Mouse (Mus musculus): ENCODE measurements at regions not wholly inside any gene's neighbourhood (a gene's known extent, or its start where the extent isn't known, plus 50 kb on each side); places are given as distances from the start of the nearest gene placed in this dataset.

DNA sequence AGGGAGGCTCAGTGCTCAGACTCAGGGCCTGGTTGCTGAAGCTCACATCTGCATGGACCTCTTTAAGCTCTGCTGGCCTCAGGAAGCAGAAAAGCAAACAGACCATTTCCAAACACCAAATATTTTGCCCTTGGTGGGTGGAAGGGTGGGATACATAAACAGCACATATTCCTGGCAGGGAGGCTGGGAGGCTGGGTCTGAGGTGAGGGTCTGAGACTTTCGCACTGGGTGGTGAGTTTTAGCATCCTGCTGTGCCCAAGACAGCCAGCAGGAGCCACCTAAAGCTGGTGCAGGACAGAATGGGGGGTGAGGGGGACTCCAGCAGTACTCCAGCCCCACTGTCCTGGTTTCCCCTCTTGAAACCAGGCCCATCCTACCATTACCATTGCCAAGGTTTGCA, 90.6 kb upstream of the Syt13 start:
- Histone ChIP-seq H3K27me3 (ENCODE audit: control insufficient read depth, insufficient read depth, low read length) (no peaks in the 10 kb centered on the region), H3K4me2 (no peak overlapping the region), H3K27ac (ENCODE audit: low read depth, low read length) (no peak overlapping the region), H3K9me3 (replicated peaks; ENCODE audit: control insufficient read depth, low read length) (no peaks in the 10 kb centered on the region), H3K4me1 (ENCODE audit: control insufficient read depth, insufficient read depth, low read length) (no peaks in the 10 kb centered on the region; the same call in 1 of the 2 replicates), H3K4me3 (ENCODE audit: low read depth, low read length) (no peak overlapping the region), H3K9ac (ENCODE audit: low read depth, low read length) (no peak overlapping the region), H3K36me3 (ENCODE audit: control insufficient read depth, insufficient read depth, low read length) (no peaks in the 10 kb centered on the region)
- 59% methylated on average over 1 of the region's 1 CpGs for WGBS (ENCODE audit: insufficient replicate concordance)
- ATAC-seq (replicated peaks; ENCODE audit: insufficient number of reproducible peaks, low FRiP score, low TSS enrichment), result no peak

DNA sequence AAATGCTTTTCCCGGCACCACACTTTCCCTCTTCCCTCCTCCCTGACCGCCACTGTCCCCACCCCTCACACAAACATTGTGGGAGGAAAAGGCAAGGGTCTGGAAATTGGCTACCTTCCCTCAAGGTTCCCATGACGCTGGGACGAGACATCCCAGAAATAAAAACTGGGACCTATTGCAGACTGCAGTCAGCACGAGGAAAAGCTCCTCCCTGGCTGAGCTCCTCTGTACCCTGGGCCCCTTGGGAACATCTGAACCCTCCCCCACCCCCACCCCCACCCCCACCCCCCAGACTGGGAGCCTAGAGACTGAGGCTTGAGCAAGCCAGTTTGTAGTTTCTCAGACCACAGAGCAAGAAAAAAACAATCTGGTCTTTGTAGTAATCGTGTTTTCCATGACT, 89.5 kb upstream of the Syt13 start:
- Histone ChIP-seq H3K4me2 (no peak overlapping the region), H3K9ac (ENCODE audit: low read depth, low read length) (no peak overlapping the region), H3K27me3 (ENCODE audit: control insufficient read depth, insufficient read depth, low read length) (no peaks in the 10 kb centered on the region), H3K27ac (ENCODE audit: low read depth, low read length) (no peak overlapping the region), H3K4me1 (ENCODE audit: control insufficient read depth, insufficient read depth, low read length) (no peaks in the 10 kb centered on the region; the same call in 1 of the 2 replicates), H3K9me3 (replicated peaks; ENCODE audit: control insufficient read depth, low read length) (no peaks in the 10 kb centered on the region), H3K4me3 (ENCODE audit: low read depth, low read length) (no peak overlapping the region), H3K36me3 (ENCODE audit: control insufficient read depth, insufficient read depth, low read length) (no peaks in the 10 kb centered on the region)
- ATAC-seq (replicated peaks; ENCODE audit: insufficient number of reproducible peaks, low FRiP score, low TSS enrichment), result no peak
- 13% methylated on average over 6 of the region's 6 CpGs for WGBS (ENCODE audit: insufficient replicate concordance)

DNA sequence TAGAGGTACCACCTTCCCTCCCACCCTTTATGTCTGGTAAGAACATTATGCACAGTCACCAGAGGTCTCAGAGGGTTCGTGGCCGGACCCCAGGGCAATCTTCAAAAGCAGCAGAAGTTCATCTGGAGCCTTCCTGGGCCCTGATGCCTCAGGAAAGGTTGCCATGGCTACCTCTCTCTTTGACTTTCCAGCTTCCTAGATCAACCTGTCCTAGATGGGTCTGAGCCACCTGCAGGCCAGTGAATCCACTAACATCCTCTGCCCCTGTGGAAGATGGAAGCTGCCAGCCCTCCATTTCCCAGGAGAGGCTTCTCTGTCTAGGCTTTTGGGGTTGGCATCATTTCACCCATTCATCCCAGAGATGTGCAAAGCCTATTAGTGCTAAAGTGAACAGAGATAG, 84.8 kb upstream of the Syt13 start:
- Histone ChIP-seq H3K4me1 (ENCODE audit: control insufficient read depth, insufficient read depth, low read length) (no peaks in the 10 kb centered on the region; the same call in 1 of the 2 replicates), H3K9me3 (replicated peaks; ENCODE audit: control insufficient read depth, low read length) (no peaks in the 10 kb centered on the region), H3K27me3 (ENCODE audit: control insufficient read depth, insufficient read depth, low read length) (no peaks in the 10 kb centered on the region), H3K4me2 (no peak overlapping the region), H3K9ac (ENCODE audit: low read depth, low read length) (no peak overlapping the region), H3K36me3 (ENCODE audit: control insufficient read depth, insufficient read depth, low read length) (no peaks in the 10 kb centered on the region), H3K4me3 (ENCODE audit: low read depth, low read length) (no peak overlapping the region), H3K27ac (ENCODE audit: low read depth, low read length) (no peak overlapping the region)
- no peak for ATAC-seq (replicated peaks; ENCODE audit: insufficient number of reproducible peaks, low FRiP score, low TSS enrichment)
- WGBS (ENCODE audit: insufficient replicate concordance), result 77% methylated on average over 2 of the region's 2 CpGs

DNA sequence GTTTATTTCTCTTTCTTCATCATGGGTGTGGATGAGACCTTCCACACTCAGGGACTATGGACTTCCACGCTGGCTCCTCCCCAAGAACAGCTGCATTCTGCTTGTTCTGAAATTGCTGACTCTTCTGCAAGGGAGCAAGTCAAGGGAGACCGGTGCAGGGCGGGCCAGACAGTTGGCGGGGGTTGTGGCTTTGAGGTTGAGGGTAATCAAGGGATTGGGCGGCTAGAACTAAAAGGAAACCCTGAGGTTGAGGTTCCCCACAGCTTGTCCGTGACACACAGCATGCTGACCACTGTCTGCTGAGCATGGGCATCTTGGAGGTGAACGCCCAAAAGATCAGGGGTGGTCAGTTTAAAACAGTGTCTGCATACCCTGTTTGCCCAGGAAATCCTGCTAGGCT, 83.1 kb upstream of the Syt13 start:
- H3K27ac ChIP-seq (ENCODE audit: low read depth, low read length), result no peak overlapping the region

DNA sequence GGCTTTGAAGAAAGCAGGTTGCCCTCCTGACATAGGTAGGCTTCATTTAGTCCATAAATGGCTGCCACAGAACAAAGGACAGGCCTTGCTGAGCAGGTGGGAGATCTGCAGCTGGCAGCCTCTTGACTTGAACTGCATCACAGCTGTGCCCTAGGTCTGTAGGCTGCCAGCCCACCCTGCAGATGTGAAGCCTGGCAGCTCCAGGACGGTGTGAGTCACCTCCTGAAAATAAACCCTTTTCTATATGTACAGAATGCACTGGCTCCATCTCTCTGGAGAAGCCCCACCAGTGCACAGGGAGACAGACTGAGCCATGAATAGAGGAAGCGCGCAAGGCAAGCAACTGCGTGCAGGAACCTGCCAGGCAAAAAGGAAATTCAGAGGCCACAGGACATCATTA, 78.7 kb upstream of the Syt13 start:
- Histone ChIP-seq H3K36me3 (ENCODE audit: control insufficient read depth, insufficient read depth, low read length) (no peaks in the 10 kb centered on the region), H3K4me1 (ENCODE audit: control insufficient read depth, insufficient read depth, low read length) (no peaks in the 10 kb centered on the region), H3K9ac (ENCODE audit: low read depth, low read length) (no peak overlapping the region), H3K9me3 (replicated peaks; ENCODE audit: control insufficient read depth, low read length) (no peaks in the 10 kb centered on the region), H3K4me3 (ENCODE audit: low read depth, low read length) (no peak overlapping the region), H3K27me3 (ENCODE audit: control insufficient read depth, insufficient read depth, low read length) (no peaks in the 10 kb centered on the region; the same call in 1 of the 2 replicates), H3K27ac (ENCODE audit: low read depth, low read length) (no peak overlapping the region), H3K4me2 (no peak overlapping the region)
- WGBS (ENCODE audit: insufficient replicate concordance), result 72% methylated on average over 4 of the region's 4 CpGs
- ATAC-seq (replicated peaks; ENCODE audit: insufficient number of reproducible peaks, low FRiP score, low TSS enrichment), result no peak

More for the DNA sequence above, 83.1 kb upstream of the Syt13 start:
- Histone ChIP-seq H3K4me1 (ENCODE audit: control insufficient read depth, insufficient read depth, low read length) (no peaks in the 10 kb centered on the region), H3K4me2 (no peak overlapping the region), H3K36me3 (ENCODE audit: control insufficient read depth, insufficient read depth, low read length) (no peaks in the 10 kb centered on the region), H3K4me3 (ENCODE audit: low read depth, low read length) (no peak overlapping the region), H3K9me3 (replicated peaks; ENCODE audit: control insufficient read depth, low read length) (no peaks in the 10 kb centered on the region), H3K27me3 (ENCODE audit: control insufficient read depth, insufficient read depth, low read length) (no peaks in the 10 kb centered on the region; the same call in 1 of the 2 replicates), H3K9ac (ENCODE audit: low read depth, low read length) (no peak overlapping the region)
- 63% methylated on average over 7 of the region's 7 CpGs for WGBS (ENCODE audit: insufficient replicate concordance)
- ATAC-seq (replicated peaks; ENCODE audit: insufficient number of reproducible peaks, low FRiP score, low TSS enrichment), result no peak

DNA sequence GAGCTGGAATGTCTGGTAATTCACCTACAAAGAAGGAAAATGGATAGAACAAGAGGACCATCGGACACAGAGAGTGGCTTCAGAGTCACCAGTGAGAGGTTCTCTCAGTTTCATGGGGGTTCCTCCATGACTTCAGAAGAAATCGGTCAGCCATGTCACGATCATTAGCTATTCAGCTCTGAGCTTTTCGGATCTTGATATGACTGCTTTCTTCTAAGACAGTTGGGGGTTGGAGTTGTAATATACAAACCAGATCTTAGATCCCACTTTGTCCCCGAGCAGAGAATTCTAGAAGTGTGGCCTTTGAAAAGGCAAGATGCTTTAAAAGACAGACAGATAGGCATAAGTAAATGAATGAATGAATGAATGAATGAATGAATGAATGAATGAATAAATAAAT, 76.9 kb upstream of the Syt13 start:
- 89% methylated on average over 5 of the region's 5 CpGs for WGBS (ENCODE audit: insufficient replicate concordance)
- no peak for ATAC-seq (replicated peaks; ENCODE audit: insufficient number of reproducible peaks, low FRiP score, low TSS enrichment)

DNA sequence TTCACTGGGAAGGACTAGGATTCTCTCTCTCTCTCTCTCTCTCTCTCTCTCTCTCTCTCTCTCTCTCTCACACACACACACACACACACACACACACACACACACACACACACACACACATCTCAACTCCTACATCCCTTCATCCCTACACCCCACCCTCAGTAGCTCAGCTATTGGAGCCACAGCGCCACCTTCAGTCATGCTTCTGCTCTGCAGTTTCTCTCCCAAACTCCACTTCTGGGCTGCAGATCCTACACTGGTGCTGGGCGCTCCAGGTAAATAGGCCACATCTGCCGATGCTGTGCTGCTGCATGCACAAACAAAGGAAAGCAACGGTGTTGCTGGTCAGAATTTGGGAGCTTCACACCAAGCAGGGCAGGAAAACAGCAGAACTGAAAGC, 74.9 kb upstream of the Syt13 start:
- 19% methylated on average over 4 of the region's 4 CpGs for WGBS (ENCODE audit: insufficient replicate concordance)
- H3K27me3 ChIP-seq (ENCODE audit: control insufficient read depth, insufficient read depth, low read length), result peaks cover 3% of the 10 kb centered on the region; the same call in 1 of the 2 replicates
- H3K27ac ChIP-seq (ENCODE audit: low read depth, low read length), result no peak overlapping the region
- H3K9me3 ChIP-seq (replicated peaks; ENCODE audit: control insufficient read depth, low read length), result no peaks in the 10 kb centered on the region
- H3K4me1 ChIP-seq (ENCODE audit: control insufficient read depth, insufficient read depth, low read length), result no peaks in the 10 kb centered on the region
- H3K36me3 ChIP-seq (ENCODE audit: control insufficient read depth, insufficient read depth, low read length), result no peaks in the 10 kb centered on the region
- no peak overlapping the region for H3K4me3 ChIP-seq (ENCODE audit: low read depth, low read length)
- no peak overlapping the region for H3K9ac ChIP-seq (ENCODE audit: low read depth, low read length)
- no peak overlapping the region for H3K4me2 ChIP-seq
- ATAC-seq (replicated peaks; ENCODE audit: insufficient number of reproducible peaks, low FRiP score, low TSS enrichment), result no peak

More for the DNA sequence above, 76.9 kb upstream of the Syt13 start:
- no peaks in the 10 kb centered on the region for H3K4me1 ChIP-seq (ENCODE audit: control insufficient read depth, insufficient read depth, low read length)
- no peaks in the 10 kb centered on the region; the same call in 1 of the 2 replicates for H3K27me3 ChIP-seq (ENCODE audit: control insufficient read depth, insufficient read depth, low read length)
- no peak overlapping the region for H3K9ac ChIP-seq (ENCODE audit: low read depth, low read length)
- no peak overlapping the region for H3K4me3 ChIP-seq (ENCODE audit: low read depth, low read length)
- no peaks in the 10 kb centered on the region for H3K36me3 ChIP-seq (ENCODE audit: control insufficient read depth, insufficient read depth, low read length)
- H3K9me3 ChIP-seq (replicated peaks; ENCODE audit: control insufficient read depth, low read length), result no peaks in the 10 kb centered on the region
- no peak overlapping the region for H3K27ac ChIP-seq (ENCODE audit: low read depth, low read length)
- no peak overlapping the region for H3K4me2 ChIP-seq

DNA sequence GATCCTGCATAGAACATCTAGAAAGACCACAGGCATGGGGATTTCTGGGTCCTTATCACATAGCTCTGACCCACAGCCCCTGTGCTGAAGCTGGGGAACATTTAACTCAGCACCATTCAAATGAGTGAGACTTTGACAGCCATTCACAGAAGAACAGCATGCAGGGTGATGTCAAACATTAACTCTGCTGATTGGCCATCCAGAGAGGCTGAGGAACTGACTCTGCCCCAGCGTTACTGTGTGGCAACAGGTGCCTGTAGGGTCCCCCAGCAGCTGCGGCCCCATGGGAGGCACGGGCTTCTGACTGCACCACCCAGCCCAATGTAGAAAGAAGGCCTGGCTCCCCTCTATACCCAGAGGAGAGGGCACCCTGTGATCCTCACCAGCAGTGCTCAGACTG, 73.3 kb upstream of the Syt13 start:
- WGBS (ENCODE audit: insufficient replicate concordance), result 37% methylated on average over 3 of the region's 3 CpGs
- Histone ChIP-seq H3K4me2 (no peak overlapping the region), H3K4me3 (ENCODE audit: low read depth, low read length) (no peak overlapping the region), H3K4me1 (ENCODE audit: control insufficient read depth, insufficient read depth, low read length) (no peaks in the 10 kb centered on the region), H3K36me3 (ENCODE audit: control insufficient read depth, insufficient read depth, low read length) (no peaks in the 10 kb centered on the region), H3K9me3 (replicated peaks; ENCODE audit: control insufficient read depth, low read length) (no peaks in the 10 kb centered on the region), H3K27ac (ENCODE audit: low read depth, low read length) (no peak overlapping the region), H3K27me3 (ENCODE audit: control insufficient read depth, insufficient read depth, low read length) (0 out of 2 replicates have a peak, but pooled peaks cover 3% of the 10 kb centered on the region), H3K9ac (ENCODE audit: low read depth, low read length) (no peak overlapping the region)
- ATAC-seq (replicated peaks; ENCODE audit: insufficient number of reproducible peaks, low FRiP score, low TSS enrichment), result no peak

DNA sequence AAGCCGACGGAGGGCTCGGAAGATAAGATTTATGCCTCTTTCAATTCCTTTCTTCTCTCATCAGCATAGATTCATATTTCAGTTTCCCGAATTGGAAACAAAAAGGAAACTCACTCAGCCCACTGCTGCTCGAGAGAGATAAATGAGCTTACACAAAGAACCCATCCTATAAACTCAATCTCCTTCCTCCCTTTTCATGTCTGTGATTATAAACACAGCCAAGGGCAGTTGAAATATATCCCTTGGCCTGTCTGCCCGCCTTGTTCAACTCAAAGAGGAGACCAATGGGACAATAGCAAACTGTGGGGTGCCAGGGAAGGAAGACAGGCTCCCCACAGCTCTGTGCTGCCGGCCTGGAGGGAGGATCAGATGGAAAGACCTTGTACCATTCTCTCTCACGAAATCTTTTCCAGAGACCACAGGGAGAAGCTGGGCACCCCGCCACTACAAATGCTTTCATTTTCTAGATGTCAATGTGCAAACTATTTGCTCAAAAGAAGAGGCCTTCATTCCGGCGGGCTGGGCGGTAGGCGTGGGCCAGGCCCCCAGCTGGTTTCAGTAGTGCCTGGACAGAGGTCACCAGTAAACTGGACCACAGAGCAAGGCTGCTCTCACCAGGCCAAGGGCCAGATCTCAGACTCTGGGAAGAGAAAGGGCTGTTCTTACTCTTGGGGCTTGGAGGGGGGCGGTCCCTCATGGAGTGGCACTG, 69.7 kb upstream of the Syt13 start:
- H3K36me3 ChIP-seq (ENCODE audit: control insufficient read depth, insufficient read depth, low read length), result no peaks in the 10 kb centered on the region
- no peak overlapping the region for H3K9ac ChIP-seq (ENCODE audit: low read depth, low read length)
- 0 out of 2 replicates have a peak, but pooled peaks cover 3% of the 10 kb centered on the region for H3K27me3 ChIP-seq (ENCODE audit: control insufficient read depth, insufficient read depth, low read length)
- H3K4me3 ChIP-seq (ENCODE audit: low read depth, low read length), result no peak overlapping the region
- no peaks in the 10 kb centered on the region for H3K9me3 ChIP-seq (replicated peaks; ENCODE audit: control insufficient read depth, low read length)
- no peaks in the 10 kb centered on the region for H3K4me1 ChIP-seq (ENCODE audit: control insufficient read depth, insufficient read depth, low read length)
- H3K4me2 ChIP-seq, result no peak overlapping the region
- no peak overlapping the region for H3K27ac ChIP-seq (ENCODE audit: low read depth, low read length)
- 58% methylated on average over 14 of the region's 14 CpGs for WGBS (ENCODE audit: insufficient replicate concordance)
- ATAC-seq (replicated peaks; ENCODE audit: insufficient number of reproducible peaks, low FRiP score, low TSS enrichment), result no peak

All from heart, embryonic 11.5 days (tissue).